Mouse (Mus musculus) liver, embryonic 14.5 days (tissue): ENCODE results near the gene Runx3.

Experiments used
- CTCF ChIP-seq: IDR thresholded peaks from 2 replicates; pipeline ENCODE4 v1.5.1; 2016; ENCODE audit warnings: antibody characterized with exemption, low read depth, control low read depth
- EP300 ChIP-seq: IDR thresholded peaks from 2 replicates; pipeline ENCODE4 v1.6.1; 2016; ENCODE audit warnings: antibody characterized with exemption, low read depth

- TF ChIP-seq CTCF (no peak), EP300 (no peak)
These were observed 17.7 kb upstream of the Runx3 start for GRCm38 (mm10) chr4:135102761-135103160.
